Mouse (Mus musculus) B cell, adult 62 days (primary cell): ENCODE data around the gene Paqr7. TPM values are rescaled to one million over a fixed set of nuclear protein-coding genes. Genes with fewer than 3 reads are reported as not detected.

Experiments
- total RNA-seq: library from RNA; stranded (reverse); gene quantifications from 4 replicates; pipeline ENCODE4 v1.2.4, GENCODE M21; 2023

The Paqr7 gene
- 1.9 to 3.9 TPM (median 2.9 TPM) in 4 replicates for total RNA-seq

GRCm38 (mm10) chr4:134496595-134497210 lies at the start of gene Paqr7:
Gene Paqr7, plus strand, starts transcription at chr4:134496697.

GRCm38 (mm10) chr4:134468215-134468575 lies 28.3 kb upstream of the Paqr7 start, which contains the start of gene Stmn1:
Gene Stmn1, plus strand, starts transcription at chr4:134468320.

DNA sequence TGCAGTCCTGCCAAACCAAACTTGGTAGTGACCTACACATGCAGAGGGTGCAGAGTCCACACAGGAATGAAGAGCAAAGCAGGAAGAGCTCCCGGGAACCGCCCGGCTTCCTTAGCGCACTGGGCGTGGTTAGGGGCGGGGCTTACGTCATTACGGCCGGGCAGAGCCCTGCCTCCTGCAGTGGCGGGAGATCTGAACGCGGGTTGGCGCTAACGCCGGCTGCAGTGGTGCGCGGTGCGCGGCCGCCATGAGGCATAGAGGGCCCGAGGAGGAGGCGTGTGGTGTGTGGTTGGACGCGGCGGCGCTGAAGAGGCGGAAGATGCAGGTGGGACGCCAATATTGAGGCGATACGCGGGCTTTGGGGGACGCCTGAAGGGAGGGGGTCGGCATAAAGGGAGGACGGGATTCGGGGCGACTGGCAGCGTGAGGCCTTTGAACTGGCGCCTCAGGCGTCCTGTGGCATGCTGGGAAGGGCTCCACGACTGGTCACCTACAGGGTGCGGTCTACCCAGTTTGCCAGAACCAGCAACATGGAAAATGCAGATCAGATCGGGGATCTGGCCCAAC lies 14.4 kb downstream of the Paqr7 start, which contains the start of gene Aunip:
Gene Aunip, plus strand, starts transcription at position 155 of the 567 bp plus-strand sequence.

GRCm38 (mm10) chr4:134534932-134535786 lies 38.7 kb downstream of the Paqr7 start, which contains the start of gene Mtfr1l:
Gene Mtfr1l, minus strand, starts transcription at chr4:134535387.

GRCm38 (mm10) chr4:134551494-134552316 lies 55.2 kb downstream of the Paqr7 start, which contains the start of gene Selenon:
Gene Selenon, minus strand, starts transcription at chr4:134552166.

Other genes with a start within 250 kb of the Paqr7 start
- not detected in 4 replicates for gene Gm30191, start 249.8 kb upstream of the Paqr7 start, total RNA-seq
- gene Grrp1, start 242.6 kb upstream of the Paqr7 start, total RNA-seq, result not detected in 4 replicates
- gene Pdik1l, start 208.8 kb upstream of the Paqr7 start, total RNA-seq, result 9.3 to 13.0 TPM (median 11.1 TPM) in 4 replicates
- gene Trim63, start 181.6 kb upstream of the Paqr7 start, total RNA-seq, result not detected in 4 replicates
- gene Slc30a2, start 153.5 kb upstream of the Paqr7 start, total RNA-seq, result not detected in 4 replicates
- 1.5 to 2.0 TPM (median 1.7 TPM) in 4 replicates for gene Extl1, start 112.8 kb upstream of the Paqr7 start, total RNA-seq
- gene Pafah2, start 100.4 kb upstream of the Paqr7 start, total RNA-seq, result 1.4 to 3.0 TPM (median 2.1 TPM) in 4 replicates
- gene Stmn1, start 28.4 kb upstream of the Paqr7 start, total RNA-seq, result 29.6 to 39.7 TPM (median 33.1 TPM) in 4 replicates
- not detected in 4 replicates for gene Aunip, start 14.3 kb downstream of the Paqr7 start, total RNA-seq
- gene Mtfr1l, start 38.7 kb downstream of the Paqr7 start, total RNA-seq, result 41.8 to 47.0 TPM (median 46.7 TPM) in 4 replicates
- gene Selenon, start 55.5 kb downstream of the Paqr7 start, total RNA-seq, result 0.54 to 3.4 TPM (median 1.6 TPM) in 4 replicates
- gene Man1c1, start 207.6 kb downstream of the Paqr7 start, total RNA-seq, result 5.9 to 7.3 TPM (median 6.8 TPM) in 4 replicates